Mouse (Mus musculus) spleen, postnatal 10 days (tissue): Measurements from ENCODE around the gene Btbd9.

Source experiments
- DNase-seq, 2 experiments: peaks; one replicate each; pipeline ENCODE4 v3.0.0; 2021 to 2022; ENCODE audit warnings: low spot score in 2 of 2

Btbd9 gene

DNA sequence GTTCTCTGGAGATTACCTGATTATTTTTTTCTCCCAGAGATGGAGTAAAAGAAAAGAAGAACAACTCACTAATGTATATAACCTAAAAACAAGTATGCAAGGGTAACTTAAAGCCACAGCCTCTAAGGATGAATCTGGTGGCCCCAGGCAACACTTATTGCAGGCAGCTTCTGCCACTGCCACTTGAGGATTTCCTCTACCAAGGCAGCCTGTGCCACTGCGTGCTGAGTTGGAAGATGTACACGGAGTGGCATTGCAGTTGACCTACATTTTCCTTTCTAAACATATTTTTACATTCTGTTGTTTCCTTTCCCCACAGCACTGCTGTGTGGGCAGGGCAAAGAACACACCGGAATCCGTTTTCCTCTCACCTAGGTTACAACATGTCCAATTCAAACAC is 184.3 kb downstream of the Btbd9 start:
- no peak for DNase-seq

DNA sequence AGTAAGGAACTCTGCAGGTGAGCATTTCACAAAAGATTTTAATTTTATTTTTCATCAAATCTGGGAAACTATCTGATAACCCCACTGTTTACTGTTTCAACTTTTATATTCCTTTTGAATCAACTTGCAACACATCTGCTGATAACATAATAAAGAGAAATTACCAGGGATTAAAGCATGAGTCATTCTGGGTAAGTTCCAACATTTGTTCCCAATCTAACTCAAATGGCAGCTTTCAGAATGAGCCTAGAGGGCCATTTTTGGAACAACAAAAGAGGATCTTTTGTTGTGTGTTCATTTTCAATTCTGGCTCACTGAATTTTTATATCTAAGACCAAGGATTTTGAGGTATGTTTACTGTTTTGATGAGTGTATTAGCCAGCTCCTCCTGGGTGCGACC is 185.1 kb downstream of the Btbd9 start:
- DNase-seq, result no peak

DNA sequence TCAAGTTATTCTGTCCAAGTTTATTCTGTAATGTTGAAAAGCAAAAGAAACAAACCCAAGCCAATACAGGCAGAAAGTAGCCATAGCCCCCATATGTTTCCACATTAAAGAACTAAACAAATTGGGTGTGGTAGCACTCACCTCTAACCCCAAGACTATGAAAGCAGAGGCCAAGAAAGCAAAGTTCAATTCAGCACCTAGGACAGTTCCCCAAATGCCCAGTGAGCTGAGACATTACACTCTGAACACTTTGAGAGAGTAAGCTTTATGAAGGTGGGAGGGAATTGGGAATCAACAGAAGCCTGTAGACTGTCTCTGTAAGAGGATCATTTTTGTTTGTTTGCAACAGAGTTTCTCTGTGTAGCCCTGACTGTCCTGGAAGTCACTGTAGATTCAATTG is 186.6 kb downstream of the Btbd9 start:
- DNase-seq, result no peak

DNA sequence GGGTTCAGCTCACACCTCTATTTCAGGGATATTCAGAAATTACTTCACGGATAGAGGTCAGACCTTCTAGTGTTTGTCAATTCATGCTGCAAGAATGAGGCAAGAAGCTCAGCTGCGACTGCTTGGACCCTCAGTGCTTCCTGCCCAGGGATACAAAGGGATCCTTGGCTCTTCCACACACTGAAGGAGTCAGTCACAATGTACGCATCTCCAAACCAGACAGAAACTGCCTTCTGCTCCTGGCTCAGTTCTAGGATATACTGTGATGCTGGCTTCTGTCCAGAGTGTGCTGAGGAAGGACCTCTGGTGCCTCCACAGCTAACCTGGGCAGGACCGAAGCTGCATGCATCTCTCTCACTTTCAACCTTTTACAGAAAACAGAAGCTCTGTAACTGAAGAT is 187.5 kb downstream of the Btbd9 start:
- DNase-seq, result no peak

DNA sequence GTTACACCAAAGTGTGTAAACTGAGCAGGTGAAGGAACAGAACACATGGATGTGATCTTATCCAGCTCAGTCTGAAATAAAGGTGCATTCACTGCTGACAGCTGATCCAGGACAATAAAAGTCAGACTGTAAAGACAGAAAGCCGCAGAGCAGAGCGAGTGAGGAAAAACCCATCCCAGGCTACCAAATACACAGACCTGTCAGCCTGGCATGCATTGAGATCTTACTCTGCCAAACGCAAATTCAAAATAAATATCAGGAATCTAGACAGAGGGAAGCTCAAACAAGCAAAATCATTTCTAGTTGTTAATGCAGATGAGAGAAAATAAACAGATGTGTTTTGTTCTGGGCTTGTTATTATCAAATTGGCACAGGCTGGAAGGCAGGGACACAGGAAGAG is 187.9 kb downstream of the Btbd9 start:
- DNase-seq, result no peak

DNA sequence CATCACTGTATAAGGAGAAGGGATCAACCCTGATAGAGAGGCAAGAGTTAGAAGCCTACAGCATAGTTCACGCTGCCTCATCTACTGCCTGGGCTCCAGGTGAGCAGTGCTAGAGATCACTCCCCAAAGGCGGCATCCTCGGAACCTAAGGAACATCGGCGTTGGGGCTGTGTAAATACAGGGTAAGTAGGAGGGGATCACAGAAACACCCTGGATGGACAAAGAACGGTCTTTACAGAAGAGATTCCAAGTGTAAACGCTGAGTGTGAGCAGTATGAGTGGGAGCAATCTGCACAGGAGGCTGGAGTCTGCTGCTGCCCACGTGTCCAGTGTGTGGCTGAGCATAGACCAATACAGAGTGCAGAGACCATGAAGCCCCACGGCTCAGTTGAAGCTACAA is 190.0 kb downstream of the Btbd9 start:
- DNase-seq, result no peak

DNA sequence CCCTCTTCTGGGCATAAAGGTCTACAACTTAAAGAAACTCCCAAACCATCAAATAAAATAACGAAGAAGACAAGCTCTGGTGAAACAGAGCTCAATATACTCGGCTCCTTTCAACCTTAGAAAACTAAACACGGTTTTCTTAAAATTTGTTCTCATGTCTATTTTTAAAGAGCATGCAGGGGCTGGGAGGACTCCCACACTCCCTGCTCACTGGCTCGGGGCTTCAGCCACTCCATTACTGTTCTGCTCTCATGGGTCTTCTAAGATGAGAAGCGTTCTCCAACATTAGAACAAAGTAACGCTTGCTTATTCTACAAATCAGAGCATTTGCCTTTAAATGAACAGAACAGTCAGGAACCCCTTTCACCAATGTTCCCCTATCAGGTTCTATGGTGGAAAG is 192.6 kb downstream of the Btbd9 start:
- DNase-seq, result no peak

DNA sequence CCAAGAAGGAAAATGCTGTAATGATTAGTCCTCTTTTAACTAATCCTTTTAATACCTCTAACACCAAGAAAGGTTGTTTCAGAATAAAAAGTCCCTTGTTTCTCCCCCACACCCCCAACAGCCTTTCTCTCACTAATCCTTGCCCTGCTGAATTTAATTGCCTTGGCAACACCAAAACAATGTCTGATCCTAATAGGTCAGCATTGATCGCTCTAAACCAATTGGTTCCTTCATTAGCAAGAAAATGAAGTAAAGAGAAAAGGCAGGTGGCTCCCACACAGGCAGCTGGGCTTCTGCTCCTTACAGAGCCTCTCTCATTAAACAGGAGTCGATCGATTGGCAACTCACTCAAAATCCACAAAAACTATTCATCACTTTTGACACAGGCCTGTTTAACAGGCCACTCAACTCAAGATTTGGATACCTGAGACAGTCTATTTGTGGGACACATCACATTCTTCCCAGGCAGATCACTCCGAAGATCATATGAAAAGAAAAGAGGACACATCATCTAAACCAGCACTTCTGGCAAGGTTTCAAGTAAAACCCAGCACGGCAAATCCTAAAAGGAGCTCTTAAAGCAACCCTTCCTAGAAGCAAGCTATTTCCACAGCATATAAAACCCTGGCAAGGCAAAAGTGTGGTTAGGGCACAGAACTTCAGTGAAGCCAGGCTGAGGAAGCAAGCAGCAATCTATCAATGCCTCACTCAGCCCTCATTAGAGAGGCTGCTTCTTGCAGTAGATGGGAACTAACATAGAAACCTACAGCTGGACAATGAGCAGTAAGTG is 197.9 kb downstream of the Btbd9 start:
- DNase-seq, result no peak

DNA sequence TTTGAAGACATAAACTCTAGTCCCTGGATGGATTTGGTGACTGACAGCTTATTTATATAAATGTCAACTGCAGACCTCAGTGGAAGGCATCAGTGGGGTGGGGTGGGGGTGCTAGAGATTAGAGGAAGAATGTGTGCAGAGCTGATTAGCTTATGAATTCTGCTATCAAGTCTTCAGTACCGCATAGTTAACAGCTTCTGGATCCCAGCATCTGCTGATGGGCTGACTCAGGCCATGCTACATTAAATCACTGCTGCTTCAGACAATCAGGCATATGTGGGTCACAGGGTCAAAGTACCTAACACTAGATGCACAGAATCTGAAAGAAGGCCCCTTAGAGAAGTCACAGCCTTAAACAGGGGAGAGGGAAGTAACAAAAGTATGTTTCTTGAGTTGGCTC is 198.5 kb downstream of the Btbd9 start:
- DNase-seq, result no peak

DNA sequence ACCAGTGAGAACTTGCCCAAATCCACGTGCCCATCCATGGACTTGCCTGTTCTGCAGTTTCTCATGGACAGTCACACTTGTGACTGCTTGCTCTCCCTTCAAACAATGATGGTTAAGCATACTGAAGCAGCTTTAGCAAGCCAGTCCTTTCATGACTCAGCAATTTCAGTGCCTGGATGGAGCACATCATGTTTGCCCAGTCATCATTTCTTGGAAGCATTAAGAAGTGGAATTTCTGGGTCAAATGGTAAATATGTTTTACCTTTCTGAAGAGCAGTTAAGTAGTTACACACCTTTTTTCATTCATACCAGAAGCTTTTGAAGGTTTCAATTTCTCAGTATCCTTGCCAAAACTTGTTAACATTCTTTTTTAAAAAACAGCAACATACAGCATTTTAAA is 201.2 kb downstream of the Btbd9 start:
- no peak for DNase-seq

DNA sequence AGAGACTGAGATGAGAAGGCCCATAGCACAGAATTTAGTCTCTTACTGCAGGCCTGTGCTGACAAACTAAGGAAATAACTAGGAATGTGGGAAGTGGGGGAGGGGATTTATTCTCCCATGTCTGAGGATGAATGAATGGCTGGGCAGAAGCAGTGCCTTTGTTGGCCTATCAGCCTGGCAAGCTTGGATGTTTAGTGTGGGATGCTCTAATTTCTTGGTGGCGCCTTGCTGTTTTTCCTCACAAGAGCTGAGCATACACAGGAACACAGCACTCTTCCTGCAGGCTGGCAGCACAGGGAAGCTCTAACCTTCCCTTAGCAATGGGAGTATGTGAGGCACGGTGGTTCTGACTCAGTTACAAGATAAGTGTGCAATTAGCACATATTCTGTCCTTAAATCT is 207.7 kb downstream of the Btbd9 start:
- DNase-seq, result no peak

DNA sequence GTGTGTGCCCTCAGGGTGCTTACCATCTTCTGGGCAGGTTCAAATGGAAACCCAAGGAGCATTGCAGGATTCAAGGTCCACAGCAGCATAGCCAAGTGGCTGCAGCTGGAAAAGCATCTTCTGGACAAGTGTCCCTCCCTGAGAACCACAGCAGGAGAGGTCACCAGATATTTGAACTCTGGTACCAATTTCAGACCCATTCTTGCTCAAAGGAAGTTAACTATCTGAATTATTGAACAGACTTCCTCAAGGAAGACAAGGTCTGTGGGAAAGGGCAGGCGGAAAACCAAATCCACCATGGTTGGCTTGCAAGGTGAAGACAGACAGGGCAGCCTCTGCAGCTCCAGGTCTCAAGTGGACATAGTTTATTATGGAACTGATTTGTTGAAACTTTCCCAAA is 211.6 kb downstream of the Btbd9 start:
- DNase-seq, result no peak

DNA sequence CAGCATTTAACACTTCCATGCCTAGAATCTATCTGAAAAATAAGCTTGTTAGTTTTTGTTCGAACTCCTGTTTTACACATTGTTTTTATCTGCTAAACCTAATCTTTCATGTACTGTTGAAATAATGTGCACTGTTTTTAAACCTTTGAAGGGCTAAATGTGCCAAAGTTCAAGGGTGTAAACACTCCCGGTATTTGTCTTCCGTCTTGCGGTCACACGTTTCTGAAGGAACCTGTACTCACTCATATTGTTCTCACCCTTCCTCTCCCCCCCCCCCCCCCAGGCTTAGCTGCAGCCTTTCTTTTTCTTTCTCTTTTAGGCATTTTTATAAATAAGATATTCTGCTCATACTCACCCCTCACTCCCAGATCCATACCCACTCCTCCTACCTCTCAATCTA is 212.9 kb downstream of the Btbd9 start:
- no peak for DNase-seq

DNA sequence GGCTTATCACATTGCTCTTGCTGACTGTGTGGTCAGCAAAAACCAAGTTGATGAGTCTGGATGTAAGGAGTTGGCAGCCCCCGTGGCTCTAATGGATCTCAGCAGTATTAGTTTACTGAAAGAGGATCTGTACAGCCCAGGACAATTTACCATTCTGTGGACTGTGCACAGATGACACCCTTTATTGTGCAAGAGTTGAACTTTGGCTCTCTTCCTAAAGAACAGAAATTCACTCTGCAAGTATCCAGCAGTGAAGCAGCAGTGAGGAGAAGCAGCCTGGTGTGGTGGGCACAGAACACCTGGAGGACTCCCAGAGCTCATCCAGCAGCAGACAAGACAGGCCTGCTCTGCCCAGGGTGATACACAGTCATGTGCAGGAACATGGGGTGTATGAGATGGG is 215.6 kb downstream of the Btbd9 start:
- no peak for DNase-seq

DNA sequence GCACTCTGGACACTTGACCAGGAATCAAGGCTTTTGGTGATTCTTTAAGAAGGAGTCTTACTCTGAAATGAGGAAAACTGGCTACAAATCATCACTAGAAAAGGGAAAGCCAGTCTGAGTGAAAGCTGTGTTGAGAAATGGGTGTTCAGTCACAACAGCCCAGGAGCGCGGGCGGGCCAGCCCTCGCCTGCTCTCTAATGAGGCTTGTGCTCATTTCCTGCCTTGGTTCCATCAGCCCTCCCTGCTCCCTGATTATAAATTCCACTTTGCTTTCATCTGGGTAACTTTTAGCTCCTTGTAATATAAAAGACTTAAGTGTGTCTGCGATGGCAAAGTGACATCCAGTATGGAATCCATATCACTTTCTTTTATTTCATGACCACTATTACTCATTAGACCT is 216.9 kb downstream of the Btbd9 start:
- DNase-seq, result no peak

DNA sequence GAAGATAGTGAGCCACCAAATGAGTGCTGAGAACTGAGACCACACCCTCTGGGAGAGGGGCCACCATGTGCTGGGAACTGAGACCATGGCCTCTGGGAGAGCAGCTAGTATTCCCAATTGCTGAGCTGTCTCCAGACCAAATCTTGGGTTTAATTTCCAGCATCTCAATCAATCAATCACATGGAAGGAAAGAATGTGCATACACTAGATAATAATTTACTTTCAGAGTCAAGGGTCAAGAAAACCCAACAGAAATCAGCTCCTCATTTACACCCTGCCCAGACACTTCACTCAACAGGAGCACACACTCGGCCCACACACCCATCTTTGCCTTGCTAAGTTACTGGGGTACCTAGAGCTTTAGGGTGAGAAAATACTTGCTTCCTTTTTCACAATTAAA is 220.9 kb downstream of the Btbd9 start:
- no peak for DNase-seq

DNA sequence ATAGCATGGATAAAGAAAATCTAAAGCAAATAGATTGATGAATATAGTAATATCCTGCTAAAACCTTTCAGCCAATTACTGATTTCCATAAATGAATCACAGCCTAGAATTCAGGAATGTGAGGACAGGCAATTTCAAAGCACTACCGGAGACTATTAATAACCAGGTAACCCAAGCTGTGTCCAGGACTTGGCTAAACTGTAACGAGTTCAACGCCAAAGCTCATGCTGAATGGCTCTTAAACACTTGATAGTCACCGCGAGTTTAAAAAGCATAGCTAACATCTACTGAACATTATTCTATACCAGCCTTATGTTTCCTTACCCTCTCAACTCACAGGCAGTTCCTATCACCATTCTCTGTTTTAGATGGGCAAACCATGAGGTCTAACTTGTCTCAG is 221.9 kb downstream of the Btbd9 start:
- no peak for DNase-seq

DNA sequence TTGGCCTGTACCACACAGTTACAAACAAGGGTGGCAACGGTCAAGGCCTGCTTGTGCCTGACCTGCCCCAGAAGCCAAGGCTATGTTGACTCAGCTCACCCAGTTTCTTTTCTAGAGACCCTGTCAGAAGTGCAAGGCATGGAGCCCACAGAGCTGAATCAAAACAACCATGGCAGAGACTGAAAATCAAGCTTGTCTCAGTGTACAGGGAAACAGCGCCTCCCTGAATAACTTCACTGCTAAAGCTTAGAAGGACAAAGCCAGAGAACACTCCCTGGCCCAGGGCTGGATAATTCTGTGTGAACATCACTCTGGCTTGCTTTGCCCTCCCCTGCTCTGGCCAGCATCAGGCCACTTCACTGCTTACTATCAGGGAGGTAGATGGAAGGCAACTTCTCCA is 228.3 kb downstream of the Btbd9 start:
- no peak for DNase-seq

DNA sequence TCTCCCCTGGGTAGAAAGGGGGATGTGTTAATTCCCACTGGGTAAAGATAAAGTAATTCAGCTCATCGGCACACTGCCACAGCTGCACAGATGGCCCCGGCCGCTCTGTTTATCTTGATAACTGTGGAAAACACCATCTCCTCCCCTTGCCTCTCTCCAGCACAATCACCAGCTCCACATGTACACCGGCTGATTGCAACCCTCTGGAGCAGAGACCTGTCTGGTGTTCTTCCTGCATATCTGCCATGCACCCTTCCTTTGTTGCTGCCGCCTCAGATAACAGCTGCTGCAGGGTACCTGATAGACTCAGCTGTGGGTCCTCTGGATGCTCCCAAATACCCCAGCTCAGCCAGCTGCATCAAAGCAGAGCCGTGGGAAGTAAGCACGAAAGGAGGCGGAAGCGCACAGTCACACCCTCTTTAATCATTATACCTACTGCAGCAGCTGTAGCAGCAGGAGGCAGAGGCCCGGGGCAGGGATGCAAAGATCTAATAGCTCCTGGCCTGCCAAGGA is 229.1 kb downstream of the Btbd9 start:
- peak; percentile 16 to 44 for DNase-seq

DNA sequence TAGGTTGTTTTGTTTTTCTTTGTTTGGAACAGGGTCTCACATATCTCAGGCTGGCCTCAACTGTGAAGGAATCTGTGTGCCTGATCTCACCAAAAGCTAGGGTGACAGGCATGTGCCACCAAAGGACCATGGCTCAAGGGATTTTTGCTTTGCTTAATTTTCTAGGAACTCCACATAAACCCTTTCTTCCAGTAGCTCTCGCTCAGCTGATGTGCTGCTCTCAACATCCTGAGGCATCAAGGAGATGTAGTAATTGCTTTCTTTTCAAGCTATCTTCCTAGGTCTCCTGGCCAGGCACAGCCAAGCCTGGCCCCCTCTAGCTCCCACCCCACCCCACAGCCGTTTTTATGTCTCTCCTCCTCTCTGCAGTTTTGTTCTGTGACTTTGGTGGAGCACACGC is 231.3 kb downstream of the Btbd9 start:
- no peak for DNase-seq

DNA sequence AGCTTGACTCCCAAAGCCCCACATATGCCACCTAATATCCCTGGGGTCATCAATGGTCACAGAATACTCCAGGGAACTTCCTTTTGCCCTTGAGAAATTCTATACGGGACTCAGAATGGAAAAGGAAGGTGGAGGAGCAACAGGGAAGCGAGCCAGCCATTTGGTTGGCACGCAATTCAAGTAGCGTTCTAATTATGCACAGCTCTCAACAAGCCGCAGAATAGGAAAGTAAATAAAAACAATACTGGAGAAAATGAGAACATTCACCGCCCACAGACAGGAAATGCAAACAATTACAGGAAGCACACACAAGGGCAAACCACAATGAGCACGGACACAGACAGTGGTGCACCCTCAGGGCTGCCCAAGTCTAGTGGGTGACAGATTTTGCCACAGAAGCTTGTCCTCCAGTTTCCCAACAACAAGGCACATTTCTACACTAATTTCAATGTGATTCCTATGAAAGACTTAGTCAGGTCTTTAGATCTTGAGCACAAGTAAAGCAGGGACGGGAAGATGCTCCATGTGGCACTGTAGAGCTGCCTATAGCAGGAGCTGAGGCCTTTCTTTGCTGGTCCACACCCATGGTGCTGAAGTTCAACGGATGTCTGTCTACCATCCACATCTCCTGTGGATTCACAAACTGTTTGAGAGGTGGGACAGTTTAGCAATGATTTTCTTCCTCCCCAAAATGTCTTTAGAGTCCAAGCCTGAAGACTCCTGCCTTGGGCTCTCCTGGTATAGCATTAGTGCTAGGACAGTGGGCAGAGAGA is 232.4 kb downstream of the Btbd9 start:
- no peak for DNase-seq

DNA sequence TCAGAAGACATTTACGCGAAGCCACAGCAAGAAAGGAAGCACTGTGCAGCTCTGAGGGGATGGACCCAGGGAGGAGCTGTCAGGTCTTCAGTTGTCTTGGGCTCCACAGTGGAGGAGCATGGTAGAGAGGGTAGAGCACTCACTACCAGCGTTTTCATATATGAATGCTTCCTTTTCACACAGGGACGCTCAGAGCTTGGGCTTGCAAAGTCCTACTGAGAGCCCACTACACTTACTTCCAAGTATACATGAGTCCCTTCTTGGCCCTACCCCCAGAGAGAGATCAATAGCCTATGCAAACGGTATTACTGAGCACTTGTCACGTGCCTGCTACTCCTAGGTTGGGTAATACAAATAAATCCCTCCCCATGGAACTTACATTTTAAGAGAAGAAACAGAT is 234.7 kb downstream of the Btbd9 start:
- DNase-seq, result no peak

DNA sequence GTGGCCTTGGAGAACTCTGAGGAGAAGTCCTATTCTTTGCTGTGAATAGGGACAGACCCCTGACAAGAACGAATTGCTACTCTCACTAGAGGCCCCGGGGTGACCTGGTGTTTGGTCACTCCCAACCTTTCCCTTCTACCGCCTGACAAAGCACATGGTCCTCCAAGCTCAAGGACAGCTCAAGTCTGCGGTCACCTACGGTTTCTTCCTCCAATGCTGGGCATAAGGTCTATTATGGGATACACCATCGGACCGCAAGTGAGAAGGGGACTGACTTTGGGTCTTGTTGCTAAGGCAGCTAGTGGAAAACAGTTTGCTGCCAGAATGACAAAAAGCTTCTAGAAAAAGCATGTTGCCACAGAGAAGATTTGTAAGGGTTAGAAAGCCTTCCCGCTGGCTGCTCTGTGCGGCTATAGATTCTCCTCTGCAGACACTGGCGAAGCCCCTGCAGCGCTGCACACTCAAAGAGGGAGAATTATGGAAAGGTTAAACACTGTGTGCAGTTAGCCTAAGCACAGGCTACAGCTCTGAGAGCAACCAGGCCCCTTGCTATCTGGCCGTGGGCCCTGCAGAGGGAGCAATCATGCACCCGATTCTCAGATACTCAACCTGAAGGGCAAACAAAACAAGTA is 235.7 kb downstream of the Btbd9 start:
- no peak for DNase-seq
